Mouse (Mus musculus) liver, adult 2 months (tissue): ENCODE measurements around the gene Rtl8c.
"Not testable (repeated sequence)": the region's sequence is repeated elsewhere in the genome, so short reads cannot be mapped to it uniquely, and the experiment has no call there.

Source experiments
- CTCF ChIP-seq: fragments of 200-500 bp; IDR thresholded peaks from 2 replicates; pipeline ENCODE4 v1.5.1; 2011; ENCODE audit warnings: low read depth, low read length, control low read depth
- POLR2A ChIP-seq: fragments of 200-500 bp; IDR thresholded peaks from 2 replicates; pipeline ENCODE4 v1.6.1; 2011; ENCODE audit warnings: low read length, control low read depth; ENCODE audit not compliant: insufficient read depth; ENCODE audit errors: extremely low read depth

- not testable (repeated sequence) for TF ChIP-seq POLR2A, CTCF
These were observed 1.0 kb downstream of the Rtl8c start, which contains the start of gene Gm14597 for GRCm38 (mm10) chrX:53608879-53609278.
